14 mouse cellular contexts compared by ENCODE assay signal in the genomic region with DNA sequence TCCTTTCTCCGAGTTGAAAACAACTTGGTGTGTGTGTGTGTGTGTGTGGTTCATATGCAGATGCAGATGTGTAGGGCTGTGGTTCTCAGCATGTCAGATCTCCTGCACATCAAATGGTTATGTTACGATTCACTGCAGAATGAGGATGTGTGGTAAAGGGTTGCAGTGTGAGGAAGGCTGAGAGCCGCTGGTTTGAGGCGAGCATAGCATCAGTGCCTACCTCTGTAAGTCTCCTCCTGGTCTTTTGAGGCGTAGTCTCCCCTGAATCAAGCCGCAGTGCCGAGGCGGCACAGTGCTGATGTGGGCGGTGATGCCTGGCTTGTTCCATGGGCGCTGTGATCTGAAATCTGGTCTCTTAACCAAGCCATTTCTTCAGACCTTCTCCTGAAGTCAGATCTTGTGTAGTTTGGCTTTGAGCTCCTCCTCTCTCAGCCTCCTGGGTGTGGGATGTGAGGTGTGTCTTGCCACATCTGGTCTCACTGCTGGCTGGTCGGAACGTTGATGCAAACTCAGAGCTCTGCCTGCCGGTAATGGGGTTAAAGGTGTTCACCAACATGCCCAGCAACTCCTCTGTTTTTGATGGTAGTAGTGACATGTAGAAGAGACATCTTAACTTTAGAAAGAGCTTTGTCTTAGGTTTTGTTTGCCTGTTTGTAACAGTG. TPM values are rescaled to one million over a fixed set of nuclear protein-coding genes. Genes with fewer than 3 reads are reported as not detected.
DNase-seq lines count a peak whose midpoint lies in the region; ATAC-seq and TF ChIP-seq lines count a peak whose summit lies in the region.
"Had no signal": no experiment of that assay in that cellular context is flagged by ENCODE, and none has a peak within 500 bp of the region (broad histone marks: within the 10 kb centered on the region; RNA-seq: fewer than 3 reads in every experiment).

No protein-coding gene starts in this region.

- no peak for TF ChIP-seq CTCF in spleen, adult 2 months (IDR thresholded peaks at IDR 0.05; ENCODE audit: extremely low read depth, insufficient read depth, insufficient read length, insufficient replicate concordance)
- TF ChIP-seq CTCF in cerebellum, adult 2 months (IDR thresholded peaks at IDR 0.05; ENCODE audit: borderline replicate concordance, insufficient read depth, low read depth, low read length) = no peak

- peaks cover 5% of the 10 kb centered on the region for H3K36me3 ChIP-seq in heart, embryonic 11.5 days (ENCODE audit: control insufficient read depth, insufficient read depth, low read length)
- no peaks in the 10 kb centered on the region for H3K36me3 ChIP-seq in spleen, adult 2 months (ENCODE audit: control insufficient read depth, insufficient read depth, low read length)

- 81% methylated on average over 13 of the region's 13 CpGs for WGBS in heart, embryonic 11.5 days (ENCODE audit: insufficient replicate concordance)
- WGBS in spleen, adult 2 months = 46% methylated on average over 13 of the region's 13 CpGs
- WGBS in cerebellum, adult 2 months = 69% methylated on average over 13 of the region's 13 CpGs

- no peak; the same call in 1 of the 2 replicates for TF ChIP-seq POLR2A in spleen, adult 2 months (IDR thresholded peaks at IDR 0.05; ENCODE audit: low read depth, low read length)
- no peak for TF ChIP-seq POLR2A in cerebellum, adult 2 months (IDR thresholded peaks at IDR 0.05; ENCODE audit: borderline replicate concordance, insufficient read depth, low read length)

- no peaks in the 10 kb centered on the region for H3K27me3 ChIP-seq in heart, embryonic 11.5 days (ENCODE audit: control insufficient read depth, insufficient read depth, low read length)
- no peaks in the 10 kb centered on the region for H3K27me3 ChIP-seq in spleen, adult 2 months (ENCODE audit: control insufficient read depth, insufficient read depth, low read length)
- H3K27me3 ChIP-seq in cerebellum, adult 2 months (ENCODE audit: control insufficient read depth, insufficient read depth, low read length) = no peaks in the 10 kb centered on the region
- H3K27me3 ChIP-seq: limb, embryonic 13.5 days; lung, embryonic 15.5 days had no signal

- H3K4me1 ChIP-seq in heart, embryonic 11.5 days (ENCODE audit: control insufficient read depth, insufficient read depth, low read length) = peaks cover 43% of the 10 kb centered on the region
- peaks cover 30% of the 10 kb centered on the region; the same call in 1 of the 2 replicates for H3K4me1 ChIP-seq in spleen, adult 2 months (ENCODE audit: control insufficient read depth, insufficient read depth, insufficient read length)
- H3K4me1 ChIP-seq in cerebellum, adult 2 months (ENCODE audit: control insufficient read depth, insufficient read depth, low read length) = peaks cover 24% of the 10 kb centered on the region

- no peak overlapping the region for H3K9ac ChIP-seq in heart, embryonic 11.5 days (ENCODE audit: low read depth, low read length)
- H3K9ac ChIP-seq: limb, embryonic 13.5 days; lung, embryonic 15.5 days had no signal

- H3K9me3 ChIP-seq in heart, embryonic 11.5 days (replicated peaks; ENCODE audit: control insufficient read depth, low read length) = no peaks in the 10 kb centered on the region; the same call in 1 of the 2 replicates
- H3K9me3 ChIP-seq: lung, embryonic 15.5 days had no signal

- no peak overlapping the region for H3K27ac ChIP-seq in heart, embryonic 11.5 days (ENCODE audit: low read depth, low read length)
- H3K27ac ChIP-seq in spleen, adult 2 months (ENCODE audit: insufficient read depth, low read length) = peak overlapping the region; percentile 70
- no peak overlapping the region for H3K27ac ChIP-seq in cerebellum, adult 2 months (ENCODE audit: insufficient read depth, low read length)
- H3K27ac ChIP-seq: limb, embryonic 13.5 days; lung, embryonic 15.5 days had no signal

- DNase-seq in heart, postnatal 4 days = no peak
- DNase-seq in spleen, adult 2 months (ENCODE audit: low read depth in 1 of 2, low spot score in 2 of 2) = peak in 1 of 2 experiments; percentile 60
- DNase-seq in spleen, postnatal 10 days (ENCODE audit: low spot score in 2 of 2) = no peak
- DNase-seq in thymus, postnatal 36 days = peak; percentile 48 to 69
- no peak for DNase-seq in cerebellum, adult 2 months
- DNase-seq in liver = no peak
- DNase-seq: adrenal gland, postnatal 14 days; cerebellum, postnatal 14 days; kidney, adult 2 months; right cerebral cortex, adult 18-20 months had no signal

- no peak overlapping the region for H3K4me3 ChIP-seq in heart, embryonic 11.5 days (ENCODE audit: low read depth, low read length)
- no peak overlapping the region for H3K4me3 ChIP-seq in spleen, adult 2 months (ENCODE audit: extremely low read depth, insufficient read depth, insufficient read length)
- no peak overlapping the region for H3K4me3 ChIP-seq in cerebellum, adult 2 months (replicated peaks; ENCODE audit: insufficient read depth, low read depth, low read length)
- H3K4me3 ChIP-seq: limb, embryonic 13.5 days; lung, embryonic 15.5 days had no signal

- peak; percentile 28; the same call in 1 of the 2 replicates for ATAC-seq in heart, embryonic 11.5 days (replicated peaks; ENCODE audit: insufficient number of reproducible peaks, low FRiP score, low TSS enrichment)
- 0 out of 2 replicates have a peak, but pooled peaks have one; percentile 14 for ATAC-seq in monocyte, adult 5-6 weeks (replicated peaks; ENCODE audit: insufficient number of reproducible peaks, low FRiP score, low TSS enrichment, poor library complexity, severe bottlenecking)

- no peak overlapping the region; the same call in 1 of the 2 replicates for H3K4me2 ChIP-seq in heart, embryonic 11.5 days
- H3K4me2 ChIP-seq: limb, embryonic 13.5 days; lung, embryonic 15.5 days had no signal

RNA-seq across cellular contexts. Expression of a gene that starts 17.3 kb away (rescaled TPM):
- polyA plus RNA-seq in heart, embryonic 11.5 days (2014; fragmentation: Nextera tagmentation; extraction: Ambion mirVana) = 19.4 and 23.7 TPM in 2 replicates
- total RNA-seq in heart, postnatal 4 days (2021) = 100 to 1,000 TPM; 207 to 231 TPM
- 54.3 and 60.7 TPM in 2 replicates for polyA plus RNA-seq in spleen, adult 2 months (2012; rRNA removed)
- total RNA-seq in monocyte, adult 5-6 weeks (2017) = 327 to 401 TPM (median 363 TPM) in 3 replicates
- polyA plus RNA-seq in cerebellum, adult 2 months (2012; rRNA removed) = 166 and 168 TPM in 2 replicates

Comparison
In these comparisons a context has a peak if more than half of its experiments do, and no peak if none do; other contexts are left out.
1. DNase-seq: peak in thymus, postnatal 36 days (2 of 2); none in heart, postnatal 4 days (single experiment), spleen, postnatal 10 days (0 of 2), cerebellum, adult 2 months (0 of 2) and liver (single experiment).